Mouse (Mus musculus) myocyte (in vitro differentiated cells): ENCODE data around the gene Iqcf3.

Experiments
- E2F4 ChIP-seq: IDR thresholded peaks from one replicate; pipeline ENCODE4 v1.6.1; 2011; ENCODE audit warnings: mild to moderate bottlenecking, control low read depth, moderate library complexity; ENCODE audit not compliant: insufficient read depth
- MYOD1 ChIP-seq, 3 experiments: IDR thresholded peaks; one replicate each; pipeline ENCODE4 v1.6.1; 2011; ENCODE audit warnings: control low read depth in 2 of 3, low read depth in 2 of 3, mild to moderate bottlenecking in 2 of 3, moderate library complexity in 1 of 3; ENCODE audit not compliant: insufficient read length in 2 of 3, control insufficient read depth in 1 of 3
- MYOG ChIP-seq, 3 experiments: IDR thresholded peaks; one replicate each; pipeline ENCODE4 v1.6.1; 2011; ENCODE audit warnings: control low read depth in 2 of 3, low read depth in 2 of 3, mild to moderate bottlenecking in 2 of 3; ENCODE audit not compliant: insufficient read length in 2 of 3, control insufficient read depth in 1 of 3, insufficient read depth in 1 of 3
- POLR2A ChIP-seq: IDR thresholded peaks from one replicate; pipeline ENCODE4 v1.6.1; 2011; ENCODE audit warnings: low read depth, mild to moderate bottlenecking, control low read depth, moderate library complexity; ENCODE audit not compliant: insufficient read length
- POLR2AphosphoS2 ChIP-seq: IDR thresholded peaks from one replicate; pipeline ENCODE4 v1.6.1; 2011; ENCODE audit warnings: low read depth, control low read depth; ENCODE audit not compliant: insufficient read length
- SRF ChIP-seq: IDR thresholded peaks from one replicate; pipeline ENCODE4 v1.6.1; 2011; ENCODE audit warnings: low read depth; ENCODE audit not compliant: control insufficient read depth, insufficient read length
- TCF12 ChIP-seq: IDR thresholded peaks from one replicate; pipeline ENCODE4 v1.6.1; 2011; ENCODE audit warnings: mild to moderate bottlenecking, control low read depth; ENCODE audit not compliant: poor library complexity, insufficient read depth, severe bottlenecking

GRCm38 (mm10) chr9:106499667-106500066 is 61.8 kb downstream of the Iqcf3 start, which contains the start of gene Iqcf1:
- TF ChIP-seq SRF, result no peak
- TF ChIP-seq POLR2A, result no peak
- no peak for TF ChIP-seq POLR2AphosphoS2
- no peak for TF ChIP-seq MYOG (IDR thresholded peaks at IDR 0.05; ENCODE audit: control insufficient read depth in 1 of 3, insufficient read depth in 1 of 3, insufficient read length in 2 of 3, low read depth in 2 of 3)
- TF ChIP-seq MYOD1 (IDR thresholded peaks at IDR 0.05; ENCODE audit: control insufficient read depth in 1 of 3, insufficient read length in 2 of 3, low read depth in 2 of 3), result no peak
- no peak for TF ChIP-seq TCF12
- no peak for TF ChIP-seq E2F4
